Mouse (Mus musculus) intestine, postnatal 0 days (tissue): ENCODE measurements at regions not wholly inside any gene's neighbourhood (a gene's known extent, or its start where the extent isn't known, plus 50 kb on each side); places are given as distances from the start of the nearest gene placed in this dataset.

Experiments used
- ATAC-seq: fragments of 200-750 bp; cut with Nextera tagmentation; 2 replicates; pipeline ENCODE4 v1.8.0; 2017; ENCODE audit warnings: mild to moderate bottlenecking, moderate TSS enrichment, moderate library complexity
- H3K27ac ChIP-seq: fragments of 300-500 bp; sonication (generic); 2 replicates; pipeline ENCODE4 v1.5.1; 2014; ENCODE audit warnings: mild to moderate bottlenecking, low read depth, low read length, moderate library complexity
- H3K27me3 ChIP-seq: fragments of 300-500 bp; sonication (generic); replicated peaks from 2 replicates; pipeline ENCODE4 v1.6.1; 2014; ENCODE audit warnings: low read length, mixed read lengths; ENCODE audit not compliant: control insufficient read depth, insufficient read depth
- H3K36me3 ChIP-seq: fragments of 300-500 bp; sonication (generic); 2 replicates; pipeline ENCODE4 v1.6.1; 2014; ENCODE audit warnings: mild to moderate bottlenecking, moderate library complexity; ENCODE audit not compliant: control insufficient read depth, insufficient read depth
- H3K4me1 ChIP-seq: fragments of 300-500 bp; sonication (generic); replicated peaks from 2 replicates; pipeline ENCODE4 v1.6.1; 2014; ENCODE audit warnings: antibody characterized with exemption, low read length, mixed read lengths; ENCODE audit not compliant: control insufficient read depth, insufficient read depth
- H3K4me2 ChIP-seq: fragments of 300-500 bp; sonication (generic); replicated peaks from 2 replicates; pipeline ENCODE4 v1.6.1; 2014; ENCODE audit warnings: low read depth, mild to moderate bottlenecking, moderate library complexity
- H3K4me3 ChIP-seq: fragments of 300-500 bp; sonication (generic); 2 replicates; pipeline ENCODE4 v1.5.1; 2014; ENCODE audit warnings: low read depth, low read length
- H3K9ac ChIP-seq: fragments of 300-500 bp; sonication (generic); 2 replicates; pipeline ENCODE4 v1.6.1; 2014; ENCODE audit warnings: mild to moderate bottlenecking, low read depth, low read length
- H3K9me3 ChIP-seq: fragments of 300-500 bp; sonication (generic); 2 replicates; pipeline ENCODE4 v1.6.1; 2016; ENCODE audit warnings: mixed run types; ENCODE audit not compliant: control insufficient read depth
- CTCF ChIP-seq: sonication (generic); IDR thresholded peaks from 2 replicates; pipeline ENCODE4 v1.5.1; 2016; ENCODE audit warnings: low read depth, mild to moderate bottlenecking, control low read depth, antibody characterized with exemption, moderate library complexity
- WGBS: fragments of 180-500 bp; shearing (Covaris S2); extraction: QIAGEN DNeasy Blood & Tissue Kit; methylation state at CpG from one replicate; pipeline ENCODE4 v1.1.7; 2014; 5-methylcytosine and 5-hydroxymethylcytosine counted together

GRCm38 (mm10) chr8:90192856-90193255 is 155.3 kb downstream of the Tox3 start:
- no peaks in the 10 kb centered on the region for H3K4me1 ChIP-seq
- H3K9ac ChIP-seq: no peak overlapping the region
- no peaks in the 10 kb centered on the region for H3K36me3 ChIP-seq
- H3K9me3 ChIP-seq: no peaks in the 10 kb centered on the region
- 39% methylated on average over 2 of the region's 2 CpGs for WGBS
- TF ChIP-seq CTCF: no peak
- no peak overlapping the region for H3K4me3 ChIP-seq
- no peak for ATAC-seq
- no peak overlapping the region for H3K4me2 ChIP-seq
- no peaks in the 10 kb centered on the region for H3K27me3 ChIP-seq
- H3K27ac ChIP-seq: no peak overlapping the region

- Histone ChIP-seq H3K9me3 (no peaks in the 10 kb centered on the region), H3K4me2 (no peak overlapping the region), H3K4me3 (no peak overlapping the region), H3K36me3 (no peaks in the 10 kb centered on the region), H3K27ac (no peak overlapping the region), H3K9ac (no peak overlapping the region), H3K27me3 (no peaks in the 10 kb centered on the region), H3K4me1 (no peaks in the 10 kb centered on the region)
- WGBS: 45% methylated on average over 6 of the region's 6 CpGs
- ATAC-seq: no peak
- TF ChIP-seq CTCF: no peak
Measured at GRCm38 (mm10) chr8:90182807-90183206, 165.3 kb downstream of the Tox3 start.

GRCm38 (mm10) chr8:90176771-90177170 is 171.4 kb downstream of the Tox3 start:
- 72% methylated on average over 7 of the region's 7 CpGs for WGBS
- H3K27me3 ChIP-seq: no peaks in the 10 kb centered on the region
- no peak for ATAC-seq
- H3K4me3 ChIP-seq: no peak overlapping the region
- no peaks in the 10 kb centered on the region for H3K9me3 ChIP-seq
- H3K36me3 ChIP-seq: no peaks in the 10 kb centered on the region
- TF ChIP-seq CTCF: no peak
- no peak overlapping the region for H3K4me2 ChIP-seq
- no peaks in the 10 kb centered on the region for H3K4me1 ChIP-seq
- H3K9ac ChIP-seq: no peak overlapping the region
- no peak overlapping the region for H3K27ac ChIP-seq

GRCm38 (mm10) chr8:90176335-90176734 is 171.8 kb downstream of the Tox3 start:
- Histone ChIP-seq H3K9ac (no peak overlapping the region), H3K4me2 (no peak overlapping the region), H3K27me3 (no peaks in the 10 kb centered on the region), H3K36me3 (no peaks in the 10 kb centered on the region), H3K4me1 (no peaks in the 10 kb centered on the region), H3K27ac (no peak overlapping the region), H3K9me3 (no peaks in the 10 kb centered on the region), H3K4me3 (no peak overlapping the region)
- no peak for TF ChIP-seq CTCF
- whole genome bisulfite sequencing: 38% methylated on average over 9 of the region's 9 CpGs
- no peak for ATAC-seq

- no peaks in the 10 kb centered on the region for H3K27me3 ChIP-seq
- no peak overlapping the region for H3K4me2 ChIP-seq
- ATAC-seq: no peak
- no peak overlapping the region for H3K27ac ChIP-seq
- H3K9ac ChIP-seq: no peak overlapping the region
- no peak for TF ChIP-seq CTCF
- H3K4me3 ChIP-seq: no peak overlapping the region
- H3K36me3 ChIP-seq: no peaks in the 10 kb centered on the region
- no peaks in the 10 kb centered on the region for H3K9me3 ChIP-seq
- 98% methylated on average over 2 of the region's 2 CpGs for WGBS
- no peaks in the 10 kb centered on the region for H3K4me1 ChIP-seq
Measured at GRCm38 (mm10) chr8:90166639-90167038, 181.5 kb downstream of the Tox3 start.

- Histone ChIP-seq H3K4me3 (no peak overlapping the region), H3K27me3 (no peaks in the 10 kb centered on the region), H3K4me1 (no peaks in the 10 kb centered on the region), H3K9me3 (no peaks in the 10 kb centered on the region), H3K4me2 (no peak overlapping the region), H3K27ac (no peak overlapping the region), H3K9ac (no peak overlapping the region), H3K36me3 (no peaks in the 10 kb centered on the region)
- 85% methylated on average over 5 of the region's 5 CpGs for WGBS
- no peak for ATAC-seq
- no peak for TF ChIP-seq CTCF
Measured at GRCm38 (mm10) chr8:90151477-90151876, 196.7 kb downstream of the Tox3 start.

- 68% methylated on average over 6 of the region's 6 CpGs for WGBS
- no peaks in the 10 kb centered on the region for H3K36me3 ChIP-seq
- H3K4me3 ChIP-seq: no peak overlapping the region
- H3K9ac ChIP-seq: no peak overlapping the region
- TF ChIP-seq CTCF: no peak
- no peak overlapping the region for H3K27ac ChIP-seq
- no peak overlapping the region for H3K4me2 ChIP-seq
- H3K4me1 ChIP-seq: no peaks in the 10 kb centered on the region
- ATAC-seq: no peak
- H3K27me3 ChIP-seq: no peaks in the 10 kb centered on the region
- H3K9me3 ChIP-seq: no peaks in the 10 kb centered on the region
Measured at GRCm38 (mm10) chr8:90149903-90150302, 198.2 kb downstream of the Tox3 start.
